Mouse (Mus musculus) lung, postnatal 0 days (tissue): ENCODE data around the gene Plekhs1.

ENCODE experiments used
- CTCF ChIP-seq: IDR thresholded peaks from 2 replicates; pipeline ENCODE4 v1.5.1; 2016; ENCODE audit warnings: antibody characterized with exemption, mild to moderate bottlenecking
- EP300 ChIP-seq: IDR thresholded peaks from 2 replicates; pipeline ENCODE4 v1.6.1; 2016; ENCODE audit warnings: antibody characterized with exemption, mild to moderate bottlenecking, control low read depth

DNA sequence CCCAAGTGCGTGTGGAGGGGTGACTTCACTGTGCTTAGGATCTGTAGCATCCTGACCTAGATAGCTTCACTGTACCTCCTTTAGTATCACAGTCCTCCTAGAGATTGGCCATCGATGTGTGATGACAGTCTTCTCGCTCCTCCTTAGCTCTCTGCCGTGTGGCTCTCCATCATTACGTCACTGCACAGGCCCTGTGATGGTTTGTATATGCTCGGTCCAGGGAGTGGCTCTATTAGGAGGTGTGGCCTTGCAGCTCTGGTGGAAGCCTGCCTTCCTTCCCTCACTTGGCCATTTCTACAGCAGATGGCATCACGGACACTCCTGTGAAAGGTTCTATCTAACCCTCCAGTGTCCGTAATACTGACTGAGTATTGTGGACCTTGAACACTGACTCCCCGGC lies 74.3 kb downstream of the Plekhs1 start:
- TF ChIP-seq EP300, result no peak
- TF ChIP-seq CTCF, result no peak
